Mouse (Mus musculus) liver, embryonic 13.5 days (tissue): Measurements from ENCODE around the gene Cep128. TPM values are rescaled to one million over a fixed set of nuclear protein-coding genes. Genes with fewer than 3 reads are reported as not detected.
"Not testable (repeated sequence)": the region's sequence is repeated elsewhere in the genome, so short reads cannot be mapped to it uniquely, and the experiment has no call there.

Experiments
- ATAC-seq: fragments of 200-750 bp; cut with Nextera tagmentation; 2 replicates; pipeline ENCODE4 v1.8.0; 2017; ENCODE audit warnings: low read depth, mild to moderate bottlenecking, moderate number of reproducible peaks, moderate library complexity
- DNase-seq: peaks from one replicate; pipeline ENCODE4 v3.0.0; 2022
- H3K27ac ChIP-seq: fragments of 300-500 bp; sonication (generic); 2 replicates; pipeline ENCODE4 v1.5.1; 2015; ENCODE audit warnings: moderate library complexity, mild to moderate bottlenecking, inconsistent platforms
- H3K27me3 ChIP-seq: fragments of 300-500 bp; sonication (generic); 2 replicates; pipeline ENCODE4 v1.6.1; 2015; ENCODE audit warnings: mild to moderate bottlenecking, inconsistent platforms
- H3K36me3 ChIP-seq: fragments of 300-500 bp; sonication (generic); 2 replicates; pipeline ENCODE4 v1.6.1; 2015; ENCODE audit warnings: mild to moderate bottlenecking, inconsistent platforms
- H3K4me1 ChIP-seq: fragments of 300-500 bp; sonication (generic); replicated peaks from 2 replicates; pipeline ENCODE4 v1.6.1; 2015; ENCODE audit warnings: inconsistent platforms
- H3K4me2 ChIP-seq: fragments of 300-500 bp; sonication (generic); 2 replicates; pipeline ENCODE4 v1.6.1; 2015; ENCODE audit warnings: inconsistent platforms, mild to moderate bottlenecking, moderate library complexity
- H3K4me3 ChIP-seq: fragments of 300-500 bp; sonication (generic); replicated peaks from 2 replicates; pipeline ENCODE4 v1.5.1; 2015; ENCODE audit warnings: mild to moderate bottlenecking, inconsistent platforms
- H3K9ac ChIP-seq: fragments of 300-500 bp; sonication (generic); 2 replicates; pipeline ENCODE4 v1.6.1; 2015; ENCODE audit warnings: mild to moderate bottlenecking, inconsistent platforms
- H3K9me3 ChIP-seq: fragments of 300-500 bp; sonication (generic); replicated peaks from 2 replicates; pipeline ENCODE4 v1.6.1; 2016; ENCODE audit warnings: inconsistent platforms
- WGBS: fragments of 180-500 bp; shearing (Covaris S2); methylation state at CpG from one replicate; pipeline ENCODE4 v1.1.7; 2015; ENCODE audit not compliant: insufficient replicate concordance; 5-methylcytosine and 5-hydroxymethylcytosine counted together
- polyA plus RNA-seq: library from polyadenylated mRNA; unstranded; fragments of >200 nt; fragmentation: Nextera tagmentation; extraction: Ambion mirVana; gene quantifications from 2 replicates; pipeline ENCODE4 v1.2.1, GENCODE M21; 2015

Gene Cep128
- polyA plus RNA-seq, 1 experiment from 2014 or later = 9.0 TPM

GRCm38 (mm10) chr12:91400232-91401048 is 16.2 kb upstream of the Cep128 start:
- peak; percentile 63; the same call in 1 of the 2 replicates for ATAC-seq
- H3K27me3 ChIP-seq = peaks cover 46% of the 10 kb centered on the region
- no peak overlapping the region for H3K9ac ChIP-seq

GRCm38 (mm10) chr12:91383516-91384264 is 519 bp downstream of the Cep128 start:
- H3K27ac ChIP-seq = peak overlapping the region; percentile 87
- ATAC-seq (peak; percentile 71), DNase-seq (no peak)
- H3K4me3 ChIP-seq = peak overlapping the region; percentile 86
- H3K27me3 ChIP-seq = no peaks in the 10 kb centered on the region
- peaks cover 38% of the 10 kb centered on the region for H3K4me1 ChIP-seq
- H3K9me3 ChIP-seq = no peaks in the 10 kb centered on the region
- 3% methylated on average over 22 of the region's 22 CpGs for WGBS
- H3K9ac ChIP-seq = peak overlapping the region; percentile 90
- peak overlapping the region; percentile 79 for H3K4me2 ChIP-seq
- H3K36me3 ChIP-seq = peaks cover 16% of the 10 kb centered on the region

More at GRCm38 (mm10) chr12:91400232-91401048, 16.2 kb upstream of the Cep128 start:
- WGBS = 2% methylated on average over 38 of the region's 38 CpGs
- Histone ChIP-seq H3K4me1 (0 out of 2 replicates have a peak, but pooled peaks cover 6% of the 10 kb centered on the region), H3K9me3 (no peaks in the 10 kb centered on the region), H3K27ac (no peak overlapping the region), H3K36me3 (no peaks in the 10 kb centered on the region), H3K4me3 (peak overlapping the region; percentile 37), H3K4me2 (peak overlapping the region; percentile 62)
- DNase-seq = peak; percentile 12

DNA sequence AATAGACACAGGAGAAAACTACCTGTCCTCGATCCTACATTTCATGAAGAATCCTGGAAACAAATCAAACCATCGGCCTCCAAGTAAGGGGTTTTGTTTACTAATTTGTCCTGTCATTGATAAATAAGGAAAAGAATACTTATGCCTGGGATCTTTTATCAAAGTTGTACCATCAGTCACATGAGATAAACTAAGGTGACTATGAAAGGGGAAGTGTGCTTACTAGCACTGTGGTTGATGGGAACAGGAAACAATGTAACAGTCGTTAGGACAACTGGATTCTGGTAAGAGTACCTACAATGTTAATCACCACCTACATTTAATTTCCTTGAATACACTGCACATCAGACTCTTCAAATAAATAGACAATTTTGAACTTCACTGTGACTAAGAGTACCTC is 15.0 kb downstream of the Cep128 start:
- DNase-seq (no peak), ATAC-seq (no peak)
- H3K36me3 ChIP-seq = peaks cover 56% of the 10 kb centered on the region
- no peak overlapping the region for H3K4me2 ChIP-seq
- no peaks in the 10 kb centered on the region for H3K27me3 ChIP-seq
- H3K9ac ChIP-seq = no peak overlapping the region
- no peaks in the 10 kb centered on the region for H3K9me3 ChIP-seq
- H3K27ac ChIP-seq = no peak overlapping the region
- no peak overlapping the region for H3K4me3 ChIP-seq
- H3K4me1 ChIP-seq = no peaks in the 10 kb centered on the region
- WGBS = 71% methylated on average over 3 of the region's 3 CpGs

DNA sequence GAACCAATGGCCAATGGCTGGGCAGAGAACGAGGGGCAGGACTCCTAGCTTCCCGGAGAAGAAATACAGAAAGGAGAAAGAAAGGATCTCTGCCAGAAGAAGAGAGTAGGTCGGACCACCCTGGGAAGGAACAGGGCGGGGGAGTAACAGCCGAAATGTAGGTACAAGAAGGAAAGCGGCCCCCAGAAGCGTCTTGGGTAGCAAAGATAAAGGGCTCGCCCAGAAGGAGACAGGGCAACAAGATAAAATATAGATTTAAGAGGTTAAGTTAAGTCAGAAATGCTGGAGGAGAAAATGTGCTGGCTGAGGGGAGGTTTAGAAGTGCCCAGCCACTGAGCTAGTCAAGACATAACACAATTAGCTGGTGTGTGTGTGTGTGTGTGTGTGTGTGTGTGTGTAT is 30.4 kb downstream of the Cep128 start:
- H3K36me3 ChIP-seq = peaks cover 21% of the 10 kb centered on the region
- ATAC-seq = peak; percentile 97
- peak; percentile 48 for DNase-seq
- peaks cover 40% of the 10 kb centered on the region for H3K4me1 ChIP-seq
- peak overlapping the region; percentile 18 for H3K4me3 ChIP-seq
- peak overlapping the region; percentile 42; the same call in 1 of the 2 replicates for H3K9ac ChIP-seq
- H3K27ac ChIP-seq = peak overlapping the region; percentile 72
- H3K9me3 ChIP-seq = no peaks in the 10 kb centered on the region
- H3K27me3 ChIP-seq = no peaks in the 10 kb centered on the region
- 29% methylated on average over 8 of the region's 8 CpGs for WGBS
- peak overlapping the region; percentile 54 for H3K4me2 ChIP-seq

DNA sequence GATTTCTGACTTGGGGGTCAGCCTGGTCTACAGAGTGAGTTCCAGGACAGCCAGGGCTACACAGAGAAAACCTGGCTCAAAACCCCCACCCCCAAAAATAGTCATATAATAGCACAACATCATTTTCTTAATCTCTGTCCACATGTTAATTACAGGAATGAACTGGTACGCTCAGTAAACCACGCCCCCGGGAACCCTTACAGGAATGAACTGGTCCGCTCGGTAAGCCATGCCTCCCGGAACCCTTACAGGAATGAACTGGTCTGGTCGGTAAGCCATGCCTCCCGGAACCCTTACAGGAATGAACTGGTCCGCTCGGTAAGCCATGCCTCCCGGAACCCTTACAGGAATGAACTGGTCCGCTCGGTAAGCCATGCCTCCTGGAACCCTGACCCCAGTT is 45.6 kb downstream of the Cep128 start:
- not testable (repeated sequence) for ATAC-seq, H3K4me1 ChIP-seq, H3K4me3 ChIP-seq, H3K9me3 ChIP-seq, H3K27ac ChIP-seq, H3K27me3 ChIP-seq, DNase-seq, H3K9ac ChIP-seq, H3K4me2 ChIP-seq
- peaks cover 45% of the 10 kb centered on the region for H3K36me3 ChIP-seq
- 91% methylated on average over 13 of the region's 13 CpGs for WGBS

- ATAC-seq (peak; percentile 95), DNase-seq (peak; percentile 47)
- Histone ChIP-seq H3K4me3 (no peak overlapping the region), H3K36me3 (peaks cover 28% of the 10 kb centered on the region), H3K9me3 (no peaks in the 10 kb centered on the region), H3K4me2 (0 out of 2 replicates have a peak overlapping the region, but pooled peaks have one; percentile 11), H3K4me1 (peaks cover 25% of the 10 kb centered on the region), H3K27me3 (no peaks in the 10 kb centered on the region), H3K27ac (0 out of 2 replicates have a peak overlapping the region, but pooled peaks have one; percentile 40), H3K9ac (no peak overlapping the region)
- whole genome bisulfite sequencing = 40% methylated on average over 4 of the region's 4 CpGs
Observed at GRCm38 (mm10) chr12:91327527-91327926, 56.7 kb downstream of the Cep128 start.

- peaks cover 25% of the 10 kb centered on the region for H3K4me1 ChIP-seq
Observed at GRCm38 (mm10) chr12:91326104-91326503, 58.1 kb downstream of the Cep128 start.

GRCm38 (mm10) chr12:91315026-91315425 is 69.2 kb downstream of the Cep128 start:
- H3K9me3 ChIP-seq = no peaks in the 10 kb centered on the region
- no peak overlapping the region for H3K9ac ChIP-seq
- ATAC-seq = no peak
- 76% methylated on average over 7 of the region's 7 CpGs for WGBS
- no peak overlapping the region for H3K27ac ChIP-seq
- H3K4me3 ChIP-seq = no peak overlapping the region
- no peaks in the 10 kb centered on the region for H3K27me3 ChIP-seq
- H3K4me1 ChIP-seq = no peaks in the 10 kb centered on the region
- DNase-seq = no peak
- peaks cover 3% of the 10 kb centered on the region; the same call in 1 of the 2 replicates for H3K36me3 ChIP-seq
- H3K4me2 ChIP-seq = no peak overlapping the region

More at GRCm38 (mm10) chr12:91326104-91326503, 58.1 kb downstream of the Cep128 start:
- 48% methylated on average over 6 of the region's 6 CpGs for WGBS
- H3K27me3 ChIP-seq = no peaks in the 10 kb centered on the region
- H3K36me3 ChIP-seq = peaks cover 29% of the 10 kb centered on the region
- H3K4me3 ChIP-seq = no peak overlapping the region
- peak; percentile 24 for DNase-seq
- no peak overlapping the region for H3K9ac ChIP-seq
- no peak overlapping the region for H3K4me2 ChIP-seq
- H3K9me3 ChIP-seq = no peaks in the 10 kb centered on the region
- no peak overlapping the region for H3K27ac ChIP-seq
- ATAC-seq = peak; percentile 52; the same call in 1 of the 2 replicates

DNA sequence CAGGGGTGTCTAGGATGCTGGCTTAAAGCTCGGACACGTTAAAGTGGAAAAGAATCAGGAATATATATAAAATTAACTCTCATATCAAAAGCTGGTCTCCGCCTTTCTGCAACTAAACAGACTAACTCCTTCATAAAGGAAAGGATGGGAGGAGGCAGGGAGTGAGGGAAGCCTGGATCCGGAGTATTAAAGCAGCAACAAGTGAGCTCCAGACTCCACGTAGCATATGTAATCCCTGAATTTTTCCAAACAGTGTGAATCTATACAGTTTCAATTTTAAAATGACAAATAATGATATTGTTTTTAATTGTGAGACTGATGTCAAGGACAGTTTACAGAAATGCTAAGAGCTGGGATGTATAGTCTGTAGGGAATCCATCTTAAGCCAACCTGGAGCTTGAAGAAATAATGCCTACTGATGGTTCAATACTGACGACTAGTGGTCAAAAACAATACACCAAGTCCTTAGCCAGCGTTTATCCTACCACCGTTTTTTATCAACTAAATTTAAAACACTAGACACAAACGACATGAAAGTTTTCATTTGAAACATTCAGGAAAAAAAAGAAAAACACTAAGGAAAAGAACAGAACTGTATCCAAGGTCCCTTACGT is 70.1 kb downstream of the Cep128 start:
- no peak overlapping the region for H3K27ac ChIP-seq
- peaks cover under 1% of the 10 kb centered on the region; the same call in 1 of the 2 replicates for H3K36me3 ChIP-seq
- no peak overlapping the region for H3K9ac ChIP-seq
- WGBS = 60% methylated on average over 10 of the region's 10 CpGs
- H3K9me3 ChIP-seq = no peaks in the 10 kb centered on the region
- H3K27me3 ChIP-seq = no peaks in the 10 kb centered on the region
- no peak for DNase-seq
- no peak for ATAC-seq
- no peaks in the 10 kb centered on the region for H3K4me1 ChIP-seq
- no peak overlapping the region for H3K4me3 ChIP-seq
- H3K4me2 ChIP-seq = no peak overlapping the region

- no peak for ATAC-seq
- 78% methylated on average over 4 of the region's 4 CpGs for WGBS
Observed at GRCm38 (mm10) chr12:91312591-91312990, 71.6 kb downstream of the Cep128 start.

DNA sequence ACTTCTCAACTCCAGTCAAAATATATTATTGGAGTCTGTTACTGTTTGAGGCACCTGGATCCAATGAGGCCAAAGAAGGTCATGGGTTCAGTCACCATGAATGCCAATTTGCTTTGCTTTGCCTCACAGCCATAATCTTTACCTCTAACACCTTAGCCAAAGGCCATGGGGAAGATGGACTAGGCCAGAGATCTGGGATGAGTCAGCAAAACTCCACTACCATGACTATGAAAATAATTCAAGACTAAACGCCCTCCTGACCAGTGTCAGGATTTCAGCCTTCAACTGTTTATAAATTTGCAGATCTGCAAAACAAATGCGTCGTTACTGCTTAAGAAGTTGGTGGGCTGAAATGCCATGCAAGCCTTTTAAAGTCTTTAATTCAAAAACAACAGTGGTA is 76.5 kb downstream of the Cep128 start:
- no peaks in the 10 kb centered on the region for H3K9me3 ChIP-seq
- DNase-seq (no peak), ATAC-seq (peak; percentile 64; the same call in 1 of the 2 replicates)
- H3K4me2 ChIP-seq = no peak overlapping the region
- H3K4me3 ChIP-seq = no peak overlapping the region
- H3K36me3 ChIP-seq = no peaks in the 10 kb centered on the region
- WGBS = 65% methylated on average over 3 of the region's 3 CpGs
- 0 out of 2 replicates have a peak, but pooled peaks cover 8% of the 10 kb centered on the region for H3K4me1 ChIP-seq
- H3K9ac ChIP-seq = no peak overlapping the region
- no peaks in the 10 kb centered on the region for H3K27me3 ChIP-seq
- H3K27ac ChIP-seq = no peak overlapping the region

More at GRCm38 (mm10) chr12:91312591-91312990, 71.6 kb downstream of the Cep128 start:
- no peak overlapping the region for H3K4me3 ChIP-seq
- DNase-seq = no peak
- H3K9ac ChIP-seq = no peak overlapping the region
- H3K4me1 ChIP-seq = 0 out of 2 replicates have a peak, but pooled peaks cover 6% of the 10 kb centered on the region
- no peaks in the 10 kb centered on the region for H3K9me3 ChIP-seq
- H3K27ac ChIP-seq = no peak overlapping the region
- no peaks in the 10 kb centered on the region; the same call in 1 of the 2 replicates for H3K36me3 ChIP-seq
- H3K27me3 ChIP-seq = no peaks in the 10 kb centered on the region
- H3K4me2 ChIP-seq = no peak overlapping the region
